Mouse (Mus musculus) adrenal gland, postnatal 25 days (tissue): ENCODE measurements around the gene Gm49661. TPM values are rescaled to one million over a fixed set of nuclear protein-coding genes. Genes with fewer than 3 reads are reported as not detected.

Experiments
- DNase-seq: peaks from one replicate; pipeline ENCODE4 v3.0.0; 2021; ENCODE audit warnings: mixed read lengths
- total RNA-seq: library from RNA; stranded (reverse); gene quantifications from 2 replicates; pipeline ENCODE4 v1.2.3, GENCODE M21; 2021

Gene Gm49661
- total RNA-seq, 1 experiment from 2014 or later: 4.4 TPM

GRCm38 (mm10) chr8:84967532-84968304 is 1.5 kb downstream of the Gm49661 start:
- no peak for DNase-seq

GRCm38 (mm10) chr8:84966603-84967002 is 2.6 kb downstream of the Gm49661 start:
- no peak for DNase-seq

- peak; percentile 92 for DNase-seq
These were observed 3.4 kb downstream of the Gm49661 start for GRCm38 (mm10) chr8:84965731-84966291.

GRCm38 (mm10) chr8:84963952-84964351 is 5.3 kb downstream of the Gm49661 start:
- no peak for DNase-seq

- DNase-seq: peak; percentile 61
These were observed 9.4 kb downstream of the Gm49661 start for GRCm38 (mm10) chr8:84959811-84960210.

DNA sequence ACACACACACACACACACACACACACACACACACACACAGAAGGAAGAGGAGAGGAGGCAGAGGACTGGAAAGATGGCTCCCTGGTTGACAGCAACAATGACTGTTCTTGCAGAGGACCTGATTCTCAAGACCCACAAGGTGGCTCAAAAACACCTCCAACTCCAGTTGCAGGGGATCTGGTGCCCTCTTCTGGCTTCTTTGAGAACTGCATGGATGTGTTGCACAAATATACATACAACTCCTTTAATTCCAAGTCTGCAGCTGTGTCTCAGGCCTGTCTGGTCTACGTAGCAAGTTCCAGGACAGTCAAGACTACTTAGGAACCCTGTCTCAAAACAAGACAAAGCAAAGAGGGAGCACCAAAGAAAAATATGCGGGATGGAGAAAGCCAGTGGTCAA is 12.5 kb downstream of the Gm49661 start:
- DNase-seq: peak; percentile 58

DNA sequence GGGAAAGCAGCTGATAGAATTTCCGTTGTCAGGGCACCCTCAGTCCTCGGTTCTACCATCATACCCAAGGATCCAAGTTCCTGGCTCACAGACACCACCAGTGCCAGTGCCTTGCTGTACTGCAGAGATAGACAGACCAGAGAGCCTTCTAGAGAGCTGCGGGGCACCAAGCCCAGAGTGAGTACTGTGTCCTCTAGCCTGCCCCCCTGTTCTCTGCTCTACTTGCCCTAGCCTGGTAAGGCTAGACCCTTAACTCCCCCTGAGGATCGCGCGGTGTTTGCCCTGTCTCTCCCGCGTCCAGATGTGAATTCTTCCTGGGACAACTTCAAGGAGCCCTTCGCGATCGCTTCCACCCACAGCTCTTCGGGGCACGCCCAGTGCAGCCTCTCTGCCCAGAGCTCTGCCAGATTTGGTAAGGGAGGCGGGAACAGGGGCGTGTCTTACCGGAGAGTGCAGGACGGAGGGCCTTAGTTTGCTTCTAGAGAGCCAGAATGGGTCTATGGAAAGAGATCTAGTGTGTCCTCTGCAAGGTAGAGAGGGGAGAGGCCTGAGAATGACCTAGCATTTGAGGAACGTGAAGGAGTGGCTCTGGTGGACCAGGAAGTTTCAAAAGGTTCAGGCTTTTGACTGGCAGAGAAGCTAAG is 16.5 kb downstream of the Gm49661 start:
- DNase-seq: peak; percentile 71

- no peak for DNase-seq
These were observed 19.5 kb downstream of the Gm49661 start for GRCm38 (mm10) chr8:84949753-84950152.

GRCm38 (mm10) chr8:84947241-84947545 is 22.0 kb downstream of the Gm49661 start:
- DNase-seq: peak; percentile 56

- DNase-seq: no peak
These were observed 22.5 kb downstream of the Gm49661 start, which contains the start of gene Rtbdn for GRCm38 (mm10) chr8:84946528-84947240. TSS of gene Rtbdn (plus strand) at chr8:84946991.

DNA sequence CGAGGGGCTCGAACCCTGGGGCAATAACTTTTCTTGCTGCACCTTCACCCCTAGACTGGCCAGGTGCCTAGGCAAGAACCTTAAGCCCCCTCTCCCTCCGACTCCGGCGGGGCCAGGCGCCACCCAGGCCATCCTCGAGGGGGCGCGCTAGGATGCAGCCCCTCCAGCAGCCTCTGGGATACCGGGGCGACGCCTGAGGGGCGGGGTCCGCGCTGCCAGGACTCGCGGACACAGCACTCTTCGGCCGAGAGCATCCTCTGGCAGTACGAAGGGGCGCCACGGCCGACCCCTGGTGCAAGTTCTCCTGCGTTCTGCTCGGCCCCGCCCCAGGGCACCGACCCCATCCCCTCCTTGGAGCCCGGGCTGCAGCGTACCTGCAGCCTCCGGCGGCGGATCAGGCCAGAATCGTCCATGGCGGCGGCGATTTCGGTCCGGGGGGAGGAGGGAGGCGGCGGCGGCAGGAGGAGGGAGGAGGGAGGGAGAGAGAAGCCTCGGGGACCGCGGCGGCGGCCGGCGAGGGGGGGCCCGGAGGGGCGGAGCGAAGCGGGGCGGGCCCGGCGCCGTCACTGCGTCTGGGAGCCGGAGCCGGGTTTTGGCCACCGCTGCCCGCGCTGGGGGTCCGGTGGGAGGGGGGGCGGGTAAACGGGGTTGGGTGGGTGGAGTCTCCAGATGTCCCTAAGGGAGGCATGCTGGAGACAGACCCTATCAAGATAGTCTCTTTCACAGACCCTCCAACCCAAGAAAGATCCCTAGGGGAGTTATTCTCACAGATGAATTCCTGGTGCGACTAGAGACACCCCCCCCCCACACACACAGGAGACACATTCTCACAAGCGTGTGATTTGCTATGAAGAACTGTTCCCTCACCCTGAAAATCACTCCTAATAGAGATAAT is 23.4 kb downstream of the Gm49661 start:
- DNase-seq: no peak

GRCm38 (mm10) chr8:84945235-84945632 is 24.0 kb downstream of the Gm49661 start:
- no peak for DNase-seq

DNA sequence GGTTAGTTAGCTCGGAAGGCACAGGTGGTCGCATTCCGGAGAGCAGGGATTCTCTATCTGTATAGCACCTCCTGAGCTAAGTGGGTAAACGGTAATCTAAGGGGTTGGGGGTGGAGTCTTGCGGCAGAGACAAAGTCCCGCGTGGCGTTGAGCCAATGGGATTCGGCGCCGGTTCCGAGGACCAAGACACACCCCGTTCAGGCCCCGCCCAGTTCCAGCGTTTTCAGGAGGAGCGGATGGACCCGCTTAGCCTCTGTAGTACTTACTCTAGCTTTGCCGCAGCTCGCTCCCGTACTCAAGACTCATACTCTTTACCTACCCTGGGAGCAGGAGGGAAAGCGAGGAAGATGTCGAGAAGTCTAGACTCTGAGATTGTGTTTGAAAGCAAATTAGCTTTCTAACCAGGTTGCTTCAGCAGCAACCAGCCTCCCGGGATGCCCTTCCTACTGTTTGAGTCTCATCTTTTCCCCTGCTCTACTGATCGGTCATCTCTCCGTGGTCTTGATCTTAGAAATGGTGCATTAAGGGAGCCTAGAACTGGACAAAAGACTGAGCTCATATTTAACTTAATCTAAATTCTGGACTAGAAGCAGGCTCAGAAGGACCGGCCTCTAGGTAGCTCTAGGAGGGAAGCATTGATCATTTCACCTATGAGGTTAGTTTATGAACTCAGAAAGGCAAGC is 24.6 kb downstream of the Gm49661 start:
- peak; percentile 38 for DNase-seq

DNA sequence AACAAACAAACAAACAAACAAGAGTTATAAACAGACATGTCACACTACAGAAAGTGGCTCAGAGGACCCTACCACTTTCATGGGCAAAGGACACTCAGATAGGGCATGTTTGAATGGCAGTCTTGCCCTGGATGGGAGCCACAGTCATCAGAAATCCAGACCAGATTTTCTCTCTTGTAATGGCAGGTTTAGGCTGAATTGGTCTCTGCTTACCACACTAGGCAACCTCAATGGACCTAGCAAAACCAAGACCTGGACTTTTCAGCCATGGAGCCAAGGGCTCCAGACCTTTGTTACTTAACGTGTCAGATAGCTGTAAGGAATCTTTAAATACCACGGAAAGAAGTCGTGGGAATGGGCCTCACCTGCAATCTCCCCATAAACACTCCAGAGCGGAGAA is 25.5 kb downstream of the Gm49661 start:
- no peak for DNase-seq

DNA sequence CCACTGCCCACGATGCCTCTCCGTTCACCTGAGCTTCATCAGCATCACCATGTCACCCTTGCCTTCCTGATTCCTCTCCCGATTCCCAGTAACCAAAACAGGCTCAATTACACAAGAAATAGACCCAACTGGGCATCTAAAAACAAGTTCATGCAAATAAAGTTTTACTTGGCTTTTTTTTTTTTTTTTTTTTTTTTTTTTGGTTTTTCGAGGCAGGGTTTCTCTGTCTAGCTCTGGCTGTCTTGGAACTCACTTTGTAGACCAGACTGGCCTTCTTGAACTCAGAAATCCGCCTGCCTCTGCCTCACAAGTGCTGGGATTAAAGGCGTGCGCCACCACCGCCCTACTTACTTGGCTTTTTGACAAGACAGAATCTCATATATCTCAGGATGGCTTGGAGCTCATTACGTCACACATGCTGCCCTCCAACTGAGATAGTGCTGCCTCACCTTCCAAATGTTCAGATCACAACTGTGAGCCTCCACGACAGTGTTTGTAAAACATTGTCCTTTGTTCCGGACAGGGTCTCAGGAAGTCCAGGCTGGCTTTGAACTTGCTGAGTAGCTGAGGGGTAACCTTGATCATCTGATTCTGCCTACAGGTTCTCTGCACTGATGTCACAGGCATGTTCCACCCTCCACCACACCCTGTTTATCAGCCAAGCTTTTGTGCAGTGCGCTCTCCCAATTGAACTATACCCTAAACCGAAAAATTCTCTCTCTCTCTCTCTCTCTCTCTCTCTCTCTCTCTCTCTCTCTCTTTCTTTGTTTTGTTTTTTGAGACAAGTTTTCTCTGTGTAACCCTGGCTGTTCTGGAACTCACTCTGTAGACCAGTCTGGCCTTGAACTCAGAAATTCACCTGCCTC is 31.4 kb downstream of the Gm49661 start:
- no peak for DNase-seq

DNA sequence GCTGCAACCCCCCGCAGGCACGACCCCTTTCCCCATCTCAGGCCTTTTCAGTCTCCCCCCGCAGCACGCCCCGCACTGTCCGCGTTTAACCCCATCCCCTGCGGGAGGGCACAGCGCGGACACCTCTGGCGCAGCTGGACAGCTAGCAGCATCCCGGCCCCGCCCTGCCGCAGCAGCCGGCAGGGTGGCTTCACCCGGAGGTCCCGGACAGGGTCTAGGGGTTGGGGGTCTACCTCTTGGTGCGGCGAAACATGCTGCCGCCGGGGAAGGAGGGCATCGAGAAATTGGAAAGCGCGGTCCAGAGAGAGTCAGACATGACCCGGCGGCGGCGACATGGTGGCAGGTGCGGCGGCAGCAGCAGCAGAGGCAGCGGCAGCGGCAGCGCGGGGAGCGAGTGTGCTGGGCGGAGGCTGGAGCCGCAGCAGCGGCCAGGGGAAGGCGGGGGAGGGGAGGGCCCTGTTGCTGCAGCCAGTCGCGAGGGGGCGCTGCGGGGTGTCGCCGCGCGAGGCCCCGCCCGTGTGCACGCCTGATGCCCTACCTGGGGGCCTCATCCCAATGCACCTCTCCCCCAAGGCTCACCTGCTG is 32.2 kb downstream of the Gm49661 start, which contains the start of gene Mast1:
TSS of gene Mast1 (minus strand) at position 398 of the 585 bp plus-strand sequence.
- DNase-seq: peak; percentile 75

DNA sequence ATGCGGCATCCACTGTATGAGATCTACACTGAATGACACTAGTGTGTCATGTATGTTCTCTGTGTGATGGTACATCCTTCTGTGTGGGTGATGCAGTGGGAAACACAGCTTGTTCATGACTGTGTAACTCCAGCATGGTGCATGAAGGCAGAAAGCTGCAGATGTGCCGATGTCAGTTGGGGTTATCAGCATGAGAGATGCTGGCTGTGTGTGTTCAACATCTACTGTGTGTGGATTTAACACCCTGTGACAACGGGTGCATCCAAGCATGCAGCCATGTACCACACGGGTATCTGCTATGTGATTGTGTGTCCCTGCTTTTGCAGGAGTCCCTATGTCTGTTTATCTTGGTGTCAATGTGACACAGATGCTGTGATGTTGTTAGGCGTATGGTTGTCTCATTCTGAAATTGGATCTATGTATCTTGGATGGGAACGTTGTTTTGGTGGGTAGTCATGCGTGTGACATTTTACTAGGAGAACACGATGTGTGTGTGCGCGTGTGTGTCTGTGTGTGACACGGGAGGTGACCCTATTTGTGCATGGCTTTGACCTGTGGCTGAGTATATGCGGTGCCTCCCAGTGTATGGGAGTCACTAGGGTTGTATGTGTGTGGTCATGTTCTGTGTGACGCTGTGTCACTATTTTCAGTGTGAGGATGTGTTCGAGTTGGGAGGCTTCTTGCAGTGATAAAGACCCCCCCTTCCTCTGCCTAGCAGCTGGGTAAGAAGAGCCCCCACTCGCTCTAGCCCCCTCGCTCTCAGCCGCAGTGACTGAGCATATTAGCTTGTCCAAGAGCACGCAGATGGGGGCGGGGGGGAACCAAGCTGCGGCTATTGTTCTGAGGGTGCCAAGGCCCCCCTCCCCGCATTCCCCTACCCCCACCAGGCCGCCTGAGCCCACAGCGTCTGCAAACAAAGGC is 32.9 kb downstream of the Gm49661 start:
- no peak for DNase-seq

GRCm38 (mm10) chr8:84935489-84935888 is 33.7 kb downstream of the Gm49661 start:
- no peak for DNase-seq

- peak; percentile 27 for DNase-seq
These were observed 34.4 kb downstream of the Gm49661 start for GRCm38 (mm10) chr8:84934860-84935259.
